Mouse (Mus musculus) testis, adult 10 weeks (tissue): ENCODE results near the gene Hmgn3. TPM values are rescaled to one million over a fixed set of nuclear protein-coding genes. Genes with fewer than 3 reads are reported as not detected.

Experiments used
- polyA plus RNA-seq: library from polyadenylated mRNA; stranded (reverse); fragments of 350-450 nt; fragmentation: Illumina TruSeq; extraction: RNeasy Lipid Tissue Mini Kit (QIAGEN cat#74804); gene quantifications from one replicate; pipeline ENCODE4 v1.2.3, GENCODE M21; 2014; ENCODE audit warnings: low read depth, low replicate concordance

Gene Hmgn3
- polyA plus RNA-seq = 25.4 TPM

DNA sequence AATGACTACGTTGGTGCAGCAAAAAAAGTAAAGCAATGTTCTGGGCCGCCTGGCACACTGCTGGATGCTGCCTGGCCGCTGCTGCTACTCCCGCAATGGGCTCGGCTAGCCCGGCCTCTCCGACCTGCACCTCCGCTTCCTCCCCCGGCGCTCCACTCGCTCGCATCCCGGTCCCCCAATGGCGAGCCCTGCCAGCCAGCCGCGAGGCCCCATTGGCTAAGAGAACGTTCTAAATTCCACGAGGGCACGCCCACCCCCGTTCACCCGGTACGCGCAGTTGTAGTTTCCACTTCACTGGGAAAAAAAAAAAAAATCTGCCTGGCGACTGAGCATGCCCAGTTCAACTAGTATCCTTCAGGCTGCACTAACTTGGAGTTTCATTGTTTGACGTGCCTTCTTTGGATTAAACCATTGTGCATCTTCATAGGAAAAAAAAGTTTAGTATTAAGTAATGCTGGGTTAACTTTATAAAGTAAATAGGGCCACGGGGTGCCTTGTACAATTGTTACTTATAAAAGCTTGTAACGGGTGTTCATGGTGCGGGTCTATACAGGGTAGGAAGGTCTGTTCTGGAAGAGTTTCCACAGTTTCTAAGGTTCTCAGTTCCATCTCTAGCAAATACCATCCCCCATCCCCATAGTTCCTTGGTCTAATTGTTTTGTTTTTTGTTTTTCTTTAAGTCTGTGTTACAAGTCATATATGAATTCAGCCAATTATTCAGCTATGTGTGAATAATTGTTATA is at the start of gene Hmgn3:
Hmgn3 (minus strand) TSS at position 240 of the 743 bp plus-strand sequence.

Other genes starting within 250 kb of the Hmgn3 start
- gene Phip, start 171.2 kb downstream of the Hmgn3 start, polyA plus RNA-seq = 24.1 TPM